Mouse (Mus musculus): Measurements from ENCODE around the gene Polk.

Polk gene

DNA sequence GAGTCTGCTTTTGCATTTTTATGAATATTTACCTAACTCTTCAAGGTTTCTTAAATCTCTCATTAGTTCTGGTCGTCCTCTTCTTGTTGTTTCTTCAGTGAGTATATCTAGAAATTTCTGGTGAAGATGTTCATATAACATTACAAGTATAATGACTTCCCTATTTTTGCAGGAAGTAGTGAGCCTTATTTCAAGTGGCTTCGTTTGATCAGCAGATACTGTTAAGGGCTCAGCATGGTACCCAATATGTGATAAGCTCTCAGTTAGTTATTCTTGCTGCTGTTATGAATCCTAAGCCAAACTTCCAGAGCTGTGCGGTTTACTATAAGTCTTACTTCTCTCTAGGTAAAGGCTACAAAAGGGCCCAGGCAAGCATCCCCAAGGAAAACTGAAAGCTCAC is 12.8 kb downstream of the Polk start:
- no peak for DNase-seq (ENCODE audit: low read depth)

DNA sequence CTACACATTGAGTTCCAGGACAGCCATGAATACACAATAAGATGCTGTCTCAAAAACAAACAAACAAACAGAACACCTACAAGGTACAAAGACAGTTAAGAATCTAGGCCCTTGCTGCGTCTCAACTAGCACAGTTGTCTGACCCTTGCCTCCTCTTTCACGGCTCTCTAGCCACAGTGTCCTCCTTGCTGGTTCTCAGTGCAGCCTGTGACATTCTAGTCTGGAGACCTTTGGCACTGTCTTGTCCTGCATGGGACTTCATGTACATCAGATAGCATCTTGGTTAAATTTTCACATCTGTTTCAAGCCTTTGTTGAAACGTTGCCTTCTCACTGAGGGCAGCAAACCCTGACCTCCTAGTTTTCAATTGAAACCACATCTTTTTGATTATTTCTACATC is 13.6 kb downstream of the Polk start:
- no peak for DNase-seq (ENCODE audit: low read depth)

DNA sequence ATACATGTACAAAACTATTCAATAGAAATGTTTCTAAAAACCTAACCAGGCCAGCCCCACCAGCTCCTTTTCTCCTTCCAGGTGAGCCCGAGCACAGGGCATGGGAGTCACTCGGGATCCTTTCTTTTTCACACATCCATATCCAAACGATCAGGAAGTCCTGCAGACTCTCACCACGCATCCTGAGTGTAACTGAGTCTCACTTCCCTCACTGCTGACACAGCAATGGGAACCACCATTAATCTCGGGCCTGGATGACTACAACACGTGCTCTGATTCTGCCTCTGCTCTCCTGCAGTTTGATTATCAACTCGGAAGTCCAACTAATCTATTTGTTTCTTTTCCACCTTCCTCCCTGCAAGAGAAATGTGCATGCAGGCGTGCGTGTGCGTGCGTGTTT is 14.5 kb downstream of the Polk start:
- no peak for DNase-seq (ENCODE audit: low read depth)

DNA sequence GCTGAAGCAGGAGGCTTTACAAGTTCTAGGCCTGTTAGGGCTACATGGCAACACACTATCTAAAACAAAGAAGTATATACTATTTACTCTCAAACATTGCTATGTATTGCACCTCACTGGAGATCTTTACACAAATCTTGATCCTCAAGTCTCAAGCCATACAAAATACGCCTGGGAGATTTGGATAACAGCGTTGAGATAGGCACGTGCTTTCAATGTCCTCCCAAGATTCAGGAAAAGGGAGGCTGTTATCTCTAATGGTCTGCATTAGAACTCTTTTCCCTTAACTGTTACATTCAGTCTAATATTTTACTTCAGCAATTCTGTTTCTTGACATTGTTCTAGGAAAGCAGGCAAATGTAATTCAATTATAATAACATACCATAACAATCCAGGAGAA is 15.4 kb downstream of the Polk start:
- no peak for DNase-seq (ENCODE audit: low read depth)

DNA sequence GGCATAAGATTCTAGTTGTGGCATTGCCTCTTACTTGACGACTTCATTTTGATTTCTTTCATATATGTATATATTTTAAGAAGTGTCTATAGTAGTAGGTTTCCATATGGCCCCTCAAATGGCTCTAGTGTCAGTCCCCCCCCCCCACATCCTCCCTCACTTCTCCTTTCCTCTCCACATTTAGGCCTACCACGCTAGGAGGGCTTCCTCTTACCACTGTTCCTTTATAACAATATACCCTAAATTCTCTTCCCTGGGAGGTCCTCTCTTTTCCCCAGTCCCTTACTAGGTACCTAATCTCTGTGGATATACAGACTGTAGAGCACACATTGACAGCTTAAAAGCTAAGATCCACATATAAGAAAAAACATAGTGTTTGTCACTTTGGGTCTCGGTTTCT is 21.1 kb downstream of the Polk start:
- DNase-seq (ENCODE audit: low read depth): no peak

DNA sequence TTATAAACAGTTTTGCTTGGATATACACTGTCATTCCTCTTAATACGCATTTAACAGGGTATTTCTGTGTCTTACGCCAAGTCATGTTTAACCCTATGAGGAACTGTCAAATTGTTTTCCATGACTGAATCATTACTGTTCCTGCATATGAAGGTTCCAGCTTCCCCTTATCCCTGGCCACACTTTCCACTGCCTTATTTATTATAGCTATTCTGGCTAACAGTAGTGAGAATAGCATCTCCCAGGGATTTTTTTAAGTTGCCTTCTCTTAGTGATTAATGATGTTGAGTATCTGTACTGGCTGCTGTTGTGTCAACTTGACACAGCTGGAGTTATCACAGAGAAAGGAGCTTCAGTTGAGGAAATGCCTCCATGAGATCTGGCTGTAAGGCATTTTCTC is 25.0 kb downstream of the Polk start:
- DNase-seq (ENCODE audit: low read depth): no peak

DNA sequence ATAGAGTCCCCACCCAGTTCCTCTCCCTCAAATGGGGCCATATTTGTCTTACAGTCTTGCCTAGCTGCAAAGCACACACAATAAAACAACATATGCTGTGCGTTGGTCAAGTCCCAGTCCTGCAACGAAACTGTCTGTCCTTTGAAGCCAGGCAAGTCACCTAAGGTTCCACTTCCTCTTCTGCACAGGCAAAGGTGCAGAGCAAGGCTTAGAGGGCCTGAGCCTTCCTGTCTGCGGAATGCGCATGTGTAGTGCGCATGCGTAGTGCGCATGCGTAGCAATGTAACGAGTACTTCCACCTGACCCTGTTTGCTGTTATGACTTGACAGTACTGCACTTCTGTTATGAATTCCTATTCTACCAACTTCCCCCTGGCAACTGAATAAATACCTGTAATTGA is 26.1 kb downstream of the Polk start:
- DNase-seq (ENCODE audit: low read depth): no peak

DNA sequence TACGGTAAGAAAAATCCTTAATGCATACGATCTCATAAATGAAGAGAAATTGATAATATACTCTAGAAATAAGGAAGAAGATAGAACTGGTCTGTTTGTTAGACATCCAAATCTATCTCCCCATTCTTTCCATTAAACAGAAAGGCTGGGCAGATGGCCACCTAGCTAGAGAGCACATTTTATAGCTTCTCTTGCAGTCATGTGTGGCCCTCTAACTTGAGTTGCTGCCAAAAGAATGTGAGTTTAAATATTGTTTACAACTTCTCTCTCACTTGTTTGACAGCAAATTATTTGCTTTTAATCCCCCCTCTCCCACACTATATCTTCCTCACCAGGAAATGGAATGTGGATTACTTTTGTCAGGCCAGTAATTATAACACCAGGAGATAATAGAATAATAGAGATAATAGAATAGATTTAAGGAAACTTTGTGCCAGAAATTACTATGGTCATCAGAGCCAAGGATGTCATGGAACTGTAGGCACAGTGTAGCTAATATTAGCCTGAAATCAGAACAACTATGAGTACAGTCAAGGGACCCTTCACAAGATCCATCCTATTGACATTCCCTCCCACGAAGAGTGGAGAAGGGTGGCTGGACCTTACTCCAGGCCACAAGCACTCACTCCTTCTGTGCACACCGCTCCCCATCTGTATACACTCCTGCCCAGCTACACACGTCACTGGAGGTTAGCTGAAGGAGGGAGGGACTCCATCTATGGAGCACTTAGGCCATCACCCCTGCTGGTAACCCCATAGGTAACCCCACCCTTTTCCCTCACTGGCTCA is 28.0 kb downstream of the Polk start:
- no peak for DNase-seq (ENCODE audit: low read depth)

DNA sequence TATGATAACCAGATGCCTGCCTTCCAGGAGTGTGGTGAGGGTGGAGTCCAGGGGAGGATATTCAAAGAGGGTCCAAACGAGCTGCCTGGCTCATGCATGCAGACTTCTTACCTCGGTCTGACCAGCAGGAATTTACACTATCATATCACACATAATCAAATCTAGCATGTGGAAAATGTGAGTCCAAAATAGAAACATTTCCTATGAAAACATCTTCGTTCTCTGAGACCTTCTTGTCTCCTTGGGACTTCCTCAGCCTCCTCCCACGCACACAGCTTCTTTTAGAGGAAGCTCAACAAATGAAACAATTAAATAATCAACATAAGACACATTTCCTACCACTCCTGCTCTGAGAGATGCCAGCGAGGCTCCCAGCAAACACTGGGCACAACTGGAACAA is 30.5 kb downstream of the Polk start:
- DNase-seq (ENCODE audit: low read depth): no peak

DNA sequence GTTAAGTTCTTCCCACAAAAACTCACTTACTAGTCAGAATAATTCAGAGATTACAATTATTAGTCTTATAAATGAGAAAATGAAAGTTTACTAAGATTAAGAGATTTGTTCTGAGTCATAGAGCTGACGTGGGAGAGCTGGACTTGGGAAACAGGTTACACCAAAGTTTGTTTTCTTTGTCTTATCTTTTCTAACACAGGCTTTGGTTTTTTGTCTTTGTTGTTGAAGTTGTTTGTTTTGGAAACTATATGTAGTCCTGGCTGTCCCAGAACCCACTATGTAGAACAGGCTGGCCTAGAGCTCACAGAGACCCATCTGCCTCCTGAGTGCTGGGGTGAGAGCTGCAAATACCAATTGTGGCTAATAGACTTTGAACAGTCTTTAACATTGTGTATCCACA is 31.1 kb downstream of the Polk start:
- no peak for DNase-seq (ENCODE audit: low read depth)

DNA sequence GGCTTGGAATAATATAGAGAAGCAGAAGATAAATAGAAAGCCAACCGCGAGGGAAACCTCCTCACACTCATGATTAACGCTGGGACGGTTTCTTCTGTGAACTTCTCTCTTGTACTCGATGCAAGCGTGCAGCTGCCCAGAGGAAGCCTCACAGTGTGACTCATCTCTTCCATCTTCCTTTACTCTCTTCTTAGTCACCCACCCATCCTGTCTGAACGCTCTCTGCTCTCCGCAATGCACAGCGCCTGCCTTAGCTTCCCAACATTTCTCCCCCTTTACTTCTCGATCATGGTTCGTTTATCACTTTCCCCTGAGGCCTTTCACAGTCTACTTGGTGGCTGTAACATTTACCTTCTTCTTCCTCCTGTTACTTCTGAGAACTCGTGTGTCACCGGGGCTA is 31.7 kb downstream of the Polk start:
- no peak for DNase-seq (ENCODE audit: low read depth)

DNA sequence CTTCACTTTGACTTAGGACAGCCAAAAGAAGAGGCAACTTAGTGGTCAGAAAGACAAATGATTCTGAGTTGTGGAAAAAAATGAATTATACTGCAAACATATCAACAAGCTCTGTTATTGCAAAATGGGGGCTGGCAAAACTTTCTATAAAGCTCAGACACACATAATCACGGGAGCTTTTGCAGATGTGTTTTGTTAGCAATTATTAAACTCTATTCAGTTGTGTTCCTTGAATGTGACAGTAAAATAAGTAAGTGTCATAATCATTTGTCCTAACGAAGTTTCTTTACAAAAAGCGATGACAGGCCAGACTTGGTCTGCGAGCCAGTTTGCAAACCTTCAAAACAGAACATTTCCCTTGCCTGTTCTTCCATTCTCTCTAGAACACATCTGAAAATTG is 34.8 kb downstream of the Polk start:
- DNase-seq (ENCODE audit: low read depth): no peak

DNA sequence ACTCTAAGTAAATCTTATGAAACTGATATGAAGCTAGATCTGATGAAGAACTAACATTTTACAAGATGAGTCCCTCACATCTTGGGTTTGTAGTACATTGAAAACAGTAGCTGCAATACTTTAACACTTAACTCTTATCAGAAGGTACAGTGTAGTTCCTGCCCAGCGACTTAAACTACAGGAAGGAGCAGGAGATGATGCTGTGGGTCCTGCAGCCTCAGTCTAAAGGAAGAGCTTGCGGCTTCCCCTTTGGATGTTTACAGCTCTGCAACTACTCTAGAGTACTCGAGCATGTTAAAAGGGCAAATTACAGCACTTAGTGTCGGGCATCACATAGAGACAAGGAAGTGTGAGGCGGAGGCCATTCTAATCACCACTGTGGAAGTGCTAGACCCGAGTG is 36.1 kb downstream of the Polk start:
- DNase-seq (ENCODE audit: low read depth): no peak

DNA sequence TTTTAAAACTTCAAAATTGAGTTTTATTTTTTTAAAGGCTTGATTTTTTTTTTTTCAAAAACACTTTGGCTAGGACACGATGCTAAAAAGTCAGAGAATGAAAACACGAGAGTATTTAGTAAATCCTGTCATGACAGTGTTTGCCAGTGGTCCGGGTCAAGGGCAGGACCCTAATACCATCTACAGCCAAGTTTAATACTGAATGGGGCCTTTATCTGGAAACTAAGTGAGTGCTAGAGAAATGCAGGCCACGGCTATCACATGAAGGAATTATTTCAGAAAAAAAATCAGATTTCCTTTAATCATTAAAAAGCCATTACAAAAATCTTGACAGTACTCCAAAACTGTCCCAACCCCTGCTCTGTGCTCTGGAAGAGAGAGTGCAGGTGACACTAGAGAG is 36.7 kb downstream of the Polk start:
- DNase-seq (ENCODE audit: low read depth): no peak

DNA sequence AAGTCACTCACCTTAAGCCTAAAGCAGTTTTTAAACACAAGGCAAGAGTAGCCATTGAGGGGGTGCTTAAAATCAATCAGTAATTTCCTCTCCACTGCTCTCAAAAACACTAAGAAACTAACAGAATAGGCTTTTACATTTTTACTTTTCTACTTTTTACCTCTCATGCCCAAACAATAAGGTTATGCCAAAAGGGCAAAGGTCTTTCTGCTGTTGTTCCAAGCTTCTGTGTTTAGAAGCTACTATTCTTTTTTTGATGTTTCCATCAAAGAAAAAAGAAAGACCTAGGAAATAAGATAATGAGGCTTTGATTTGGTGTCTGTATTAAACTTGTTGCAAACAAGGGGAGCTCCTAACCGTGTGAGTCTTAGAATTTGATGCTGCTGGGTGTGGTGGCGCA is 42.5 kb downstream of the Polk start:
- no peak for DNase-seq (ENCODE audit: low read depth)

DNA sequence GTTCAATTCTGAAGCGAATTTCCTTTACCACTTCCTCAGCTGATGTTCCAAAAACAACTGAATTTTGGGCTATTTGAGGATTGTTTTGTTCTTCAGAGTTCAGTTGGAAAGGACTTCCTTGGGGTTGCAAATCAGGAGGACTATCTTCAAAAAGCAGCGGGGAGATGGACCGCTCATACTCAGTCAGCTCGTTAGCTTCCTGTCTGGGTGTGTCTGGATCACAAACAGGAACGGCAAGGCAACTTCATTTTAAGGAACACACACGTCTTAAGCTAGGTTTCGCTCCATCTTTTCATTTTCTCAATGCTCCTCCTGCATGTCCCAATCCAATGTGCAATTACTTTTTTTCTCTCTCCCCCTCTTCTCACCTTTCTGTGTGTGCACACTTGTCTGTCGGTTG is 45.7 kb downstream of the Polk start:
- DNase-seq (ENCODE audit: low read depth): no peak

DNA sequence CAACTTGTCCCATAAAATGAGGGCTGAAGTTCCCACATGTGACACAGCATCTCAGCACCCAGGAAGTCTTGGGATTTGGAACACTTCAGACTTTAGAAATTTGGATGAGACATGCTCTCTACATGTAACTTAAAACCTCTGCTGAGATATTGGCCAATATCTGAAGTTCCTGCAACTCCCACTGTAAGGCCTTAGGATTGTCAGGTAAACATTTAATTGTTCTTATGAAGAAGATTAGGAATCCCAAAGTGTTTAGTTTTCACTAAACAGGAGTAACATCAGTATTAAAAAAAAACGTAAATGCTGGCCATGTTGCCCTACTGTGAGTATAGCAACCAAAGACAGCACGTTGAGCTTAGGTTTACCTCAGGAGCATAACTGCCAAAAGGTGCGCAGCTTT is 51.9 kb downstream of the Polk start, which contains the start of gene Gm17622:
Gm17622 (plus strand) TSS at position 301 of the 400 bp plus-strand sequence.
- no peak for DNase-seq (ENCODE audit: low read depth)

DNA sequence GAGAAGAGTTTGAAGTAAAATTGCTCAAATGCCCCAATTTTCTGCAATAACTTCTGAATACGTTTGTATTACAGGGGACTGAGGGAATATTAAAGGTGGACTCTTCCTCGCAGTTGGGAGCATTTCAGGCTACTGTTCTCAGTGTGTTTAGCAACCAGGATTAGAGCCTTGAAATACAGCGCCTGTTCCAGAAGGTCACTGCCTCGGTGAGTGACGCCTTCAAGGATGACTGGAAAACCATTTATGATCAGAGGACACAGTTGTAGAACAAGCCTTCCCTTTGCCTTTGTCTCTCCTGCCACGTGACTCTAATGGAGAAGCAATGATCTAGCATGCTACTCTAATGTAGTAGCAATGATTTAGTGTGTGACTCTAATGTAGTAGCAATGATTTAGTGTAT is 54.4 kb downstream of the Polk start:
- no peak for DNase-seq (ENCODE audit: low read depth)

DNA sequence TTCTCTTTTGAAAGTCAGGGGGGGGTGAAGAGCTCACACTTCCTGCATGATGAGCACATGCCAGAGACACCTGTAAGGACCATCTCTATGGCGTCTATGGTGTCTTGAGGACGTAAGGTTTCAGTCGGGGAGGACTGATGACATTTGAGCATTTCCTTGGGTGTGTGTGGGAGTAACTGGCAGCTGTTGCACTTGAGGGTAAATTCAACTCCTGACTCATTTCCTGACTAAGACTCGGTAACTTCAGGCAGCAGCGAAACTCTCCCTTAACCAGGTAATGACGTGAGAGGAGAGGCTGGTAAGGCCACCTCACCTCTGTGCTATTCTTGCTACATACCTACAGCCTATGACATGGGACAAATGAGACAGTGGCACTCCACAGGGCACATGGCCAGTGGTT is 55.1 kb downstream of the Polk start:
- DNase-seq (ENCODE audit: low read depth): no peak

DNA sequence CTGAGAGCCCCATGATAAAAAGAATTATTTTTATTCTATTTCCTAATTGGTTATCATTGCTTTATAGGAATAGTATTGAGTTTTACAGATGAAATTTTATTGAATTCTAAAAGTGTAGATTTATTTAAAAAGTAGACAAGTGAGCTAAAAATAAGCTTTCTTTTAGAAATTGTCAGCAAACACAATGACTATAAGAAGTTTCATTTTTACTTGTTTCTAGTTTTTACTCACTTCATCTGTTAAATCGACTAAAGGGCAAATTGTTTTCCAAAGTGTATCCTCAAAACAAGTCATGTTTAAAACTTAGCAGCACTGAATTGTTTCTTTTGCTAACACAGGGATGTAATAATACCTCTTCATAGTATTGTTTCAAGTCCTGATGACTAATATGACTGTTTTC is 63.4 kb downstream of the Polk start:
- no peak for DNase-seq (ENCODE audit: low read depth)

DNA sequence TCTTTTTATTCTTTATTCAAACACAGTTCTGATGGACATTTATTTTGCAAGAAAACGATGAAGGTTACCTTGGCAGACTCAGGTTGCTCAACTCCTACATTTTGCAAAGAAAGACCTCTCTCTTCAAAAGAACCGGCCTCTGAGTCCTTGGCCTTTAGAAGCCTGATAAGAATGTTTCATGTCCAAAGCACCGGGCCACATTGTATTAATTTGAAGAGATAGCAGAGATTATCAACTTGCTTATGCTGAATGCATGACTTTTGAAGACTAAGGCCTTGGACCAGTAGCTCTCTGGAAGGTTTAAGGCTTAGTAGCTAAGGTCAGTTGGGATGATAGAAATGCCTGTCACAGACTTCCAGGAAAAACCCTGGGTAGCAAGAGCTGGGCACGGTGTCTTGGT is 65.2 kb downstream of the Polk start:
- no peak for DNase-seq (ENCODE audit: low read depth)

DNA sequence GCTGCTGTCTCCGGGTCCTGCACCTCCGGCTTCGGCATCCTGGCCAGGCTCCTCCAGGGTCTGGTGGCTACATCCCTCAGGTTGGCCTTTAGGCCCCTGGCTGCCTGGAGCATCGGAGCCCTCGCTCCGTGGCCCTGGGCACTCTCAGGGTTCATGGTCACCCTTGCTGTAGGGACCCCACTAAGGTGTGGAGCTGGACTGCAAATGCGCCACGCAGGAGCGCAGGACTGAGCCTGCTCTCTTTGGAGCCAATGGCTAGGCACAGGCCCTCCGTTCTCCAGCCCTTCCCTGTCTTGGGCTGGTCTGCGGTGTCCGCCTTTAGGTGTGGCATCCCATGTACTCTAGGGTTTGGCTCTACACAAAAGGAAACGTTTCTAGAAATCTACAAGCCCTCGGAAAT is 71.4 kb downstream of the Polk start, which contains the start of gene Ankdd1b:
Ankdd1b (minus strand) TSS at position 242 of the 400 bp plus-strand sequence.
- no peak for DNase-seq (ENCODE audit: low read depth)

DNA sequence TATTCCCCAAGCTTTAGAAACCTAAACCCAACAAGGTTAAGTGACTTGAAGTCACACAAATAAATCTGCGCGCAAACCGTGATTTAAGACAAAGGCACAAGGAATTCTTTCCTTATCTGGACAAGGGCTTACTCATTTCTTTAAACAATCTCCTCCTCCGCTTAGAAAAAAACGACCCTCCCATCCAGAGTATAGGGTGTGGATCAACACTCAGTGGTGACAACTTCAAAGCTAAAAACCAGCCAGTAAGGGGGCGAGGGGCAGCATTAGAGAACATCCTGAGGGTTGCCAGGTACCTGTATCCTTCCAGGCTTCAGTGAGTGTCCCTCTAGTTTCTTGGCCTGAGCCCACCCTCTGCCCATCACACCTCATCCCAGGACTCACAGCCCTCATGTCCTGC is 71.8 kb downstream of the Polk start:
- DNase-seq (ENCODE audit: low read depth): no peak

DNA sequence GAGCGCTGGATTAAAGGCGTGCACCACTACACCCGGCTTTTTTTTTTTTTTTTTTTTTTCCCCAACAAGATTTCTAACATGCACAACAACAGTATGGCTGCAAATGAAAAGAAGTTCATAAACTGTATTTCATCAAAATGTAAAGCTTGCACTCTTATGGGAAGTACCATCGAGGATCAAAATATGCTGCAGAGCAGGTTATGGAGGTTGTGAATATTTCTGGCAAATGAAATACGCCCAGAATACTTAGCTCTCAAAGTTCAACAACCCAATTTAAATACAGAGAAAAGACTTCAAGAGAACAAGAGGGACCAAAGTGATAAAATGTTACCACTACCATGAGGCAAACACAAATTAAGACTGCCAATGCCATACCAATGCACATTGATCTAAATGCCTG is 73.7 kb downstream of the Polk start:
- no peak for DNase-seq (ENCODE audit: low read depth)
